Mouse (Mus musculus): Measurements from ENCODE around the gene Aff1.

GRCm38 (mm10) chr5:103691171-103691570, 1.0 kb upstream of the Aff1 start:
- TF ChIP-seq CTCF (IDR thresholded peaks at IDR 0.05; ENCODE audit: borderline replicate concordance, extremely low read depth, insufficient read depth, insufficient read length) (no peak), POLR2A (IDR thresholded peaks at IDR 0.05; ENCODE audit: borderline replicate concordance, extremely low read depth, insufficient read depth, insufficient read length, poor library complexity, severe bottlenecking) (no peak)

All from brain, embryonic 14.5 days (tissue).